Comparison of ENCODE assay signal across 7 mouse cellular contexts in the genomic region with DNA sequence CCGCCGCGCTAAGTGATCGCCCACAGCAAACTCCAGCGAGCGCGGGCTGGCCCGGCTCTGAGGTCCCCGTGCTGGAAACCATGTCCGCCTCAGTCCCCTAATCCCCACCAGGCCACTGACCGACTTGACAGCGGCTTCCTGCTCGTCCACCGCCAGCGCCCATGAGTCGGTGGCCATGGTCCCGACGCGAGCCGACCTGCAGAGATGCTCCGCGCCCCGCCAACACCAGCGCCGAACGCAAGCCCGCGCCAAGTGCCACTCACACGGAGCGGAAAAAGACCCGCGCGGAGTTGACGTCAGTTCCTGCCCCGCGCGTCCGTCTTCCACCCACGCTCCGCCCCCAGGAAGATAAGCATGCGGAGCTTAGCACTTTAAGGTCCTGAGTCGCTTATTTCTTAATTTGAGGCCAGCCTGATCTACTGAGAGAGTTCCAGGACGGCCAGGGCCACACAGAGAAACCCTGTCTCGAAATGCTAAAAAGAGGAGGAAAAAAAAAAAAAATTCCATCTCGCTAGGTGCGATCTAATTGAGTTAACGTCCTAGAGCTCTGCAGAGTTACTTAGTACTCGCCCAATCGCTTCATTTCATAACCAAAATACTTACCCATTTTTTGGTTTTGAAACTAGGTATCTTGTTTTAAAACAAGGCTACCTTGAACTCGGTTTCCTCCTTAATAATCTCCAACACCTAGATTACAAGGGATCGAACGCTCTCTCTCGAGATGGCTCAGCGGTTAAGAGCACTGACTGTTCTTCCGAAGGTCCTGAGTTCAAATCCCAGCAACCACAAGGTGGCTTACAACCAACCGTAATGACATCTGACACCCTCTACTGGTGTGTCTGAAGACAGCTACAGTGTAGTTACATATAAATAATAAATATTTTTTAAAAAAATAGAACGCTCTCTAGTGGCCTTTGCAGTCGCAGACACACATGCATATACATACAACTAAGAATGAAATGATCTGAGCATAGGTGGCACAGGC. TPM values are rescaled to one million over a fixed set of nuclear protein-coding genes. Genes with fewer than 3 reads are reported as not detected.
DNase-seq lines count a peak whose midpoint lies in the region; ATAC-seq and TF ChIP-seq lines count a peak whose summit lies in the region.

Gene Ddx19a, minus strand, starts transcription at position 254 of the 985 bp plus-strand sequence.

- H3K4me1 ChIP-seq in embryonic facial prominence, embryonic 12.5 days = peaks cover 5% of the 10 kb centered on the region
- H3K4me1 ChIP-seq in kidney, adult 2 months (ENCODE audit: control insufficient read depth, insufficient read depth, low read length) = peaks cover 4% of the 10 kb centered on the region; the same call in 1 of the 2 replicates
- H3K4me1 ChIP-seq in limb, embryonic 12.5 days (replicated peaks) = peaks cover 4% of the 10 kb centered on the region
- peaks cover 15% of the 10 kb centered on the region for H3K4me1 ChIP-seq in midbrain, embryonic 15.5 days
- H3K4me1 ChIP-seq in spleen, adult 2 months (ENCODE audit: control insufficient read depth, insufficient read depth, insufficient read length) = peaks cover 4% of the 10 kb centered on the region; the same call in 1 of the 2 replicates

- H3K4me3 ChIP-seq in embryonic facial prominence, embryonic 12.5 days = peak within 1 kb of the TSS; percentile 76
- H3K4me3 ChIP-seq in kidney, adult 2 months (ENCODE audit: insufficient read depth, low read depth, low read length) = peak within 1 kb of the TSS; percentile 97
- peak within 1 kb of the TSS; percentile 85 for H3K4me3 ChIP-seq in limb, embryonic 12.5 days (replicated peaks)
- H3K4me3 ChIP-seq in midbrain, embryonic 15.5 days = peak within 1 kb of the TSS; percentile 88
- H3K4me3 ChIP-seq in spleen, adult 2 months (ENCODE audit: extremely low read depth, insufficient read depth, insufficient read length) = peak within 1 kb of the TSS; percentile 100

- peak; percentile 93 for ATAC-seq in embryonic facial prominence, embryonic 12.5 days (ENCODE audit: insufficient number of reproducible peaks, insufficient read depth, low FRiP score, low TSS enrichment)
- peak; percentile 79 for ATAC-seq in limb, embryonic 12.5 days (ENCODE audit: insufficient number of reproducible peaks, insufficient read depth, low FRiP score, low TSS enrichment, low read depth)
- peak; percentile 98 for ATAC-seq in midbrain, embryonic 15.5 days (replicated peaks)

- peak within 1 kb of the TSS; percentile 70 for H3K9ac ChIP-seq in embryonic facial prominence, embryonic 12.5 days
- H3K9ac ChIP-seq in limb, embryonic 12.5 days (replicated peaks) = peak within 1 kb of the TSS; percentile 90
- peak within 1 kb of the TSS; percentile 63 for H3K9ac ChIP-seq in midbrain, embryonic 15.5 days

- 4% methylated on average over 58 of the region's 58 CpGs for WGBS in embryonic facial prominence, embryonic 12.5 days
- WGBS in kidney, adult 2 months = 3% methylated on average over 58 of the region's 58 CpGs
- 4% methylated on average over 58 of the region's 58 CpGs for WGBS in limb, embryonic 12.5 days
- 2% methylated on average over 58 of the region's 58 CpGs for WGBS in midbrain, embryonic 15.5 days
- 4% methylated on average over 58 of the region's 58 CpGs for WGBS in spleen, adult 2 months

- H3K9me3 ChIP-seq in embryonic facial prominence, embryonic 12.5 days = no peaks in the 10 kb centered on the region
- no peaks in the 10 kb centered on the region for H3K9me3 ChIP-seq in limb, embryonic 12.5 days
- H3K9me3 ChIP-seq in midbrain, embryonic 15.5 days = no peaks in the 10 kb centered on the region

- H3K27ac ChIP-seq in embryonic facial prominence, embryonic 12.5 days = peak within 1 kb of the TSS; percentile 79
- peak within 1 kb of the TSS; percentile 62 for H3K27ac ChIP-seq in kidney, adult 2 months (ENCODE audit: insufficient read depth, low read depth, low read length)
- peak within 1 kb of the TSS; percentile 89 for H3K27ac ChIP-seq in limb, embryonic 12.5 days
- peak within 1 kb of the TSS; percentile 79 for H3K27ac ChIP-seq in midbrain, embryonic 15.5 days
- peak within 1 kb of the TSS; percentile 88 for H3K27ac ChIP-seq in spleen, adult 2 months (ENCODE audit: insufficient read depth, low read length)

- peak; percentile 57 for TF ChIP-seq POLR2A in kidney, adult 2 months (IDR thresholded peaks at IDR 0.05; ENCODE audit: low read depth, low read length)
- 0 out of 2 replicates have a peak, but pooled peaks have one; percentile 5 for TF ChIP-seq POLR2A in spleen, adult 2 months (IDR thresholded peaks at IDR 0.05; ENCODE audit: low read depth, low read length)

- peak within 1 kb of the TSS; percentile 83 for H3K4me2 ChIP-seq in embryonic facial prominence, embryonic 12.5 days (replicated peaks)
- peak within 1 kb of the TSS; percentile 79 for H3K4me2 ChIP-seq in limb, embryonic 12.5 days
- peak within 1 kb of the TSS; percentile 81 for H3K4me2 ChIP-seq in midbrain, embryonic 15.5 days

- no peak for TF ChIP-seq CTCF in kidney, adult 2 months (conservative IDR thresholded peaks at IDR 0.05; ENCODE audit: insufficient read depth, insufficient read length, low read depth, low read length)
- TF ChIP-seq CTCF in spleen, adult 2 months (IDR thresholded peaks at IDR 0.05; ENCODE audit: extremely low read depth, insufficient read depth, insufficient read length, insufficient replicate concordance) = no peak

- peak; percentile 88 for DNase-seq in adrenal gland, postnatal 25 days
- peak; percentile 92 for DNase-seq in heart, adult 18-20 months
- DNase-seq in kidney, adult 2 months = peak; percentile 93
- peak; percentile 78 to 84 for DNase-seq in spleen, adult 2 months (ENCODE audit: low read depth in 1 of 2, low spot score in 2 of 2)

- no peaks in the 10 kb centered on the region for H3K27me3 ChIP-seq in embryonic facial prominence, embryonic 12.5 days
- H3K27me3 ChIP-seq in kidney, adult 2 months (replicated peaks; ENCODE audit: control insufficient read depth, insufficient read depth, low read length) = no peaks in the 10 kb centered on the region
- no peaks in the 10 kb centered on the region for H3K27me3 ChIP-seq in limb, embryonic 12.5 days
- no peaks in the 10 kb centered on the region for H3K27me3 ChIP-seq in midbrain, embryonic 15.5 days (replicated peaks)
- no peaks in the 10 kb centered on the region for H3K27me3 ChIP-seq in spleen, adult 2 months (ENCODE audit: control insufficient read depth, insufficient read depth, low read length)

- H3K36me3 ChIP-seq in embryonic facial prominence, embryonic 12.5 days = peaks cover 10% of the 10 kb centered on the region
- no peaks in the 10 kb centered on the region for H3K36me3 ChIP-seq in kidney, adult 2 months (ENCODE audit: control insufficient read depth, insufficient read depth, low read length)
- H3K36me3 ChIP-seq in limb, embryonic 12.5 days = peaks cover 17% of the 10 kb centered on the region
- no peaks in the 10 kb centered on the region for H3K36me3 ChIP-seq in midbrain, embryonic 15.5 days (replicated peaks)
- H3K36me3 ChIP-seq in spleen, adult 2 months (ENCODE audit: control insufficient read depth, insufficient read depth, low read length) = no peaks in the 10 kb centered on the region

RNA-seq across cellular contexts. Expression of gene Ddx19a, which starts in this region (rescaled TPM):
- total RNA-seq in adrenal gland, postnatal 25 days (2021) = 39.5 and 50.9 TPM in 2 replicates
- 14.1 and 16.8 TPM in 2 replicates for polyA plus RNA-seq in embryonic facial prominence, embryonic 12.5 days (2016; fragmentation: Nextera tagmentation; extraction: Ambion mirVana)
- total RNA-seq in heart, adult 18-20 months (2021) = 10 to 100 TPM; 33.3 to 35.1 TPM
- polyA plus RNA-seq in kidney, adult 2 months (2012; rRNA removed) = 21.6 and 24.3 TPM in 2 replicates
- 14.5 and 17.3 TPM in 2 replicates for polyA plus RNA-seq in limb, embryonic 12.5 days (2016; fragmentation: Nextera tagmentation; extraction: Ambion mirVana)
- 12.1 and 12.8 TPM in 2 replicates for polyA plus RNA-seq in midbrain, embryonic 15.5 days (2015; fragmentation: Nextera tagmentation; extraction: Ambion mirVana)
- polyA plus RNA-seq in spleen, adult 2 months (2012; rRNA removed) = 16.6 and 23.5 TPM in 2 replicates

Comparison
In these comparisons a context has a peak if more than half of its experiments do, and no peak if none do; other contexts are left out.
1. Peak in every context shown above with its lines: DNase-seq, ATAC-seq, H3K4me3 ChIP-seq and H3K27ac ChIP-seq.